Mouse (Mus musculus) G1E (cell line): ENCODE results near the gene Pop7. TPM values are rescaled to one million over a fixed set of nuclear protein-coding genes. Genes with fewer than 3 reads are reported as not detected.

ENCODE experiments used
- ATAC-seq: 2 replicates; pipeline ENCODE4 v1.8.0; 2016; ENCODE audit warnings: mild to moderate bottlenecking; ENCODE audit not compliant: insufficient number of reproducible peaks, poor library complexity, low FRiP score, severe bottlenecking; ENCODE audit errors: extremely low read depth
- DNase-seq: peaks from one replicate; pipeline ENCODE4 v3.0.0; 2012; ENCODE audit warnings: low spot score
- H3K27me3 ChIP-seq: 2 replicates; pipeline ENCODE4 v1.6.1; 2012; ENCODE audit warnings: mild to moderate bottlenecking, low read length, inconsistent platforms; ENCODE audit not compliant: insufficient read depth
- H3K36me3 ChIP-seq: replicated peaks from 2 replicates; pipeline ENCODE3; 2012; ENCODE audit warnings: mild to moderate bottlenecking, inconsistent platforms
- H3K4me1 ChIP-seq: 2 replicates; pipeline ENCODE4 v1.6.1; 2012; ENCODE audit warnings: low read depth, low read length, inconsistent platforms, mixed read lengths; ENCODE audit not compliant: insufficient read depth
- H3K4me3 ChIP-seq: 2 replicates; pipeline ENCODE4 v1.5.1; 2012; ENCODE audit warnings: low read depth, mild to moderate bottlenecking, inconsistent platforms, low read length, moderate library complexity, mixed read lengths
- H3K9me3 ChIP-seq: replicated peaks from 2 replicates; pipeline ENCODE4 v1.6.1; 2012; ENCODE audit warnings: inconsistent platforms
- CTCF ChIP-seq: IDR thresholded peaks from 2 replicates; pipeline ENCODE4 v1.5.1; 2012; ENCODE audit warnings: low read depth, low read length, inconsistent platforms, mixed read lengths
- GATA1 ChIP-seq: IDR thresholded peaks from 2 replicates; pipeline ENCODE4 v1.6.1; 2012; ENCODE audit warnings: borderline replicate concordance, low read length, inconsistent platforms, mixed read lengths
- GATA2 ChIP-seq: IDR thresholded peaks from 2 replicates; pipeline ENCODE4 v1.6.1; 2012; ENCODE audit warnings: low read depth, low read length, inconsistent platforms, borderline replicate concordance
- POLR2AphosphoS5 ChIP-seq: IDR thresholded peaks from 2 replicates; pipeline ENCODE4 v1.6.1; 2012; ENCODE audit warnings: low read depth, low read length, inconsistent platforms; ENCODE audit not compliant: insufficient replicate concordance
- TAL1 ChIP-seq: conservative IDR thresholded peaks from 2 replicates; pipeline ENCODE4 v1.6.1; 2012; ENCODE audit warnings: low read depth, low read length, inconsistent platforms, mixed read lengths
- polyA plus RNA-seq: library from polyadenylated mRNA; stranded (reverse); fragments of >175 nt; gene quantifications from 2 replicates; pipeline ENCODE4 v1.2.3, GENCODE M21; 2012
- total RNA-seq, 2 experiments: library from RNA; stranded (forward) in 1 of 2; stranded (reverse) in 1 of 2; fragments of 200-1000 nt in 1 of 2; fragments of >200 nt in 1 of 2; fragmentation: Nextera tagmentation in 1 of 2; gene quantifications; 2 replicates each; pipeline ENCODE4 v1.2.3; 2014 to 2017

The Pop7 gene
- total and polyA plus RNA-seq, 3 experiments: 9.0 to 55.7 (median 29.3) TPM

GRCm38 (mm10) chr5:137474351-137474750, 28.0 kb downstream of the Pop7 start:
- ATAC-seq (no peak), DNase-seq (no peak)
- no peak overlapping the region for H3K4me3 ChIP-seq
- no peaks in the 10 kb centered on the region for H3K4me1 ChIP-seq
- TF ChIP-seq CTCF (no peak), GATA1 (no peak), POLR2AphosphoS5 (no peak), GATA2 (no peak), TAL1 (no peak)
- H3K9me3 ChIP-seq: no peaks in the 10 kb centered on the region
- no peaks in the 10 kb centered on the region for H3K36me3 ChIP-seq
- H3K27me3 ChIP-seq: peaks cover 55% of the 10 kb centered on the region

- no peak for TF ChIP-seq GATA1
- no peak for TF ChIP-seq CTCF
- TF ChIP-seq GATA2: no peak
- TF ChIP-seq POLR2AphosphoS5: no peak
- no peak for TF ChIP-seq TAL1
- Histone ChIP-seq H3K9me3 (no peaks in the 10 kb centered on the region), H3K27me3 (peaks cover 51% of the 10 kb centered on the region), H3K36me3 (no peaks in the 10 kb centered on the region), H3K4me1 (no peaks in the 10 kb centered on the region), H3K4me3 (no peak overlapping the region)
- DNase-seq (no peak), ATAC-seq (no peak)
Measured at GRCm38 (mm10) chr5:137472252-137472904, 29.9 kb downstream of the Pop7 start.

DNA sequence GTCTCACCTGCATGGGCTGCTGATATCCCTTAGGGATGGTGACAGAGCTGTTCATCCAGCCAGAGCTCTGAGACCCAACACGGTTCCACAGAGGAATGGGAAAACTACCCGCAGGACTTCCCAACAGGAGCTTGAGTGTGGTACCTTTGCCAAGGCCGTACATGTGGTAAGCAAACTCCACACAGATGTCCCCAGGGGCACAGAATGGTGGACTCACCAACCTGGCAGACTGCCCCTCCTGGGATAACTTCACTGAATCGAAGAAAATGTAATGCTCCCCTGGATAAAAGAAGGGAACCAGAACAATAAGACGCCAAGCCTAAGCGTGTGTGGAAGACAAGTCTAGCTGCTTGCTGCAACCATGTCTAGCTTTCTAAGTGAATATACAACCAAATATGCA, 35.4 kb downstream of the Pop7 start:
- ATAC-seq: no peak
- TF ChIP-seq GATA2: no peak
- Histone ChIP-seq H3K4me1 (no peaks in the 10 kb centered on the region), H3K27me3 (peaks cover 31% of the 10 kb centered on the region), H3K4me3 (no peak overlapping the region), H3K9me3 (no peaks in the 10 kb centered on the region), H3K36me3 (no peaks in the 10 kb centered on the region)
- no peak for DNase-seq

DNA sequence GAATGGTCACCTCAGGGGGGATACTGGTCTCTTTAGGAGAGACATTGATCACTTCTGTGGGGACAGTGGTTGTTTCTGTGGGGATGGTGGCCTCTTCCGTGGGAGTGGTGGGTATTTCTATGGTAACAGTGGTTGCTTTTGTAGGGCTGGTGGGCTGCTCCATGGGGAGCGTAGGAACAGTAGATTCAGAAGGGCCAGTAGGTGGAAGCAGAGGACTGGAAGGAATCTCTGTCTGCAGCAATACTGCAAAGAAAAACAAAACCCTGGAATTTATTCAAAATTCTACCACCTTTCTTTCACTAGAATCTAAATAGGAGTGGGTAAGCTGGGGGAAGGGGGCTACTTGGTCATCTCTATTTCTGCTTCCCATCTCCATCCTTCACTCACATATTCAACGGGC, 37.3 kb downstream of the Pop7 start:
- ATAC-seq (no peak), DNase-seq (no peak)
- Histone ChIP-seq H3K4me1 (no peaks in the 10 kb centered on the region), H3K36me3 (no peaks in the 10 kb centered on the region), H3K27me3 (peaks cover 16% of the 10 kb centered on the region; the same call in 1 of the 2 replicates), H3K9me3 (no peaks in the 10 kb centered on the region), H3K4me3 (no peak overlapping the region)
- TF ChIP-seq TAL1 (no peak), POLR2AphosphoS5 (no peak), GATA2 (no peak), GATA1 (no peak), CTCF (no peak)

GRCm38 (mm10) chr5:137455866-137456591, 46.3 kb downstream of the Pop7 start:
- Histone ChIP-seq H3K9me3 (no peaks in the 10 kb centered on the region), H3K4me1 (no peaks in the 10 kb centered on the region), H3K27me3 (peaks cover 8% of the 10 kb centered on the region; the same call in 1 of the 2 replicates), H3K36me3 (no peaks in the 10 kb centered on the region), H3K4me3 (no peak overlapping the region)
- TF ChIP-seq GATA2 (no peak), POLR2AphosphoS5 (no peak), TAL1 (no peak), GATA1 (no peak), CTCF (no peak)
- ATAC-seq: no peak
- no peak for DNase-seq

- no peaks in the 10 kb centered on the region for H3K9me3 ChIP-seq
- peaks cover 8% of the 10 kb centered on the region; the same call in 1 of the 2 replicates for H3K27me3 ChIP-seq
- H3K4me1 ChIP-seq: no peaks in the 10 kb centered on the region
- TF ChIP-seq GATA1: no peak
- TF ChIP-seq TAL1: no peak
- no peak for TF ChIP-seq POLR2AphosphoS5
- no peak for TF ChIP-seq CTCF
- TF ChIP-seq GATA2: no peak
- H3K4me3 ChIP-seq: no peak overlapping the region
- no peak for DNase-seq
- no peaks in the 10 kb centered on the region for H3K36me3 ChIP-seq
- ATAC-seq: no peak
Measured at GRCm38 (mm10) chr5:137455206-137455605, 47.1 kb downstream of the Pop7 start.

Other genes with a start within 250 kb of the Pop7 start
Only the 20 nearest of the 22 such genes appear.
- 62.7 and 168 TPM in 2 replicates for gene Ache, start 215.0 kb downstream of the Pop7 start, total RNA-seq (2014; fragmentation: Nextera tagmentation)
- 7.4 and 7.8 TPM in 2 replicates for gene Ache, start 215.0 kb downstream of the Pop7 start, total RNA-seq (2017)
- 36.5 and 46.4 TPM in 2 replicates for gene Ache, start 215.0 kb downstream of the Pop7 start, polyA plus RNA-seq
- 17.9 and 24.7 TPM in 2 replicates for gene Ufsp1, start 207.9 kb downstream of the Pop7 start, total RNA-seq (2014; fragmentation: Nextera tagmentation)
- gene Ufsp1, start 207.9 kb downstream of the Pop7 start, total RNA-seq (2017): 11.7 and 13.8 TPM in 2 replicates
- gene Ufsp1, start 207.9 kb downstream of the Pop7 start, polyA plus RNA-seq: 29.7 and 29.9 TPM in 2 replicates
- gene Srrt, start 194.8 kb downstream of the Pop7 start, total RNA-seq (2014; fragmentation: Nextera tagmentation): 167 and 243 TPM in 2 replicates
- gene Srrt, start 194.8 kb downstream of the Pop7 start, total RNA-seq (2017): 185 and 189 TPM in 2 replicates
- gene Srrt, start 194.8 kb downstream of the Pop7 start, polyA plus RNA-seq: 329 and 331 TPM in 2 replicates
- gene Trip6, start 188.1 kb downstream of the Pop7 start, total RNA-seq (2014; fragmentation: Nextera tagmentation): 21.7 and 25.5 TPM in 2 replicates
- 4.6 and 8.8 TPM in 2 replicates for gene Trip6, start 188.1 kb downstream of the Pop7 start, total RNA-seq (2017)
- 57.8 and 77.7 TPM in 2 replicates for gene Trip6, start 188.1 kb downstream of the Pop7 start, polyA plus RNA-seq
- 5.9 and 8.1 TPM in 2 replicates for gene Slc12a9, start 168.9 kb downstream of the Pop7 start, total RNA-seq (2014; fragmentation: Nextera tagmentation)
- 2.3 and 3.1 TPM in 2 replicates for gene Slc12a9, start 168.9 kb downstream of the Pop7 start, total RNA-seq (2017)
- gene Slc12a9, start 168.9 kb downstream of the Pop7 start, polyA plus RNA-seq: 4.1 and 5.3 TPM in 2 replicates
- gene Ephb4, start 152.4 kb downstream of the Pop7 start, total RNA-seq (2014; fragmentation: Nextera tagmentation): not detected in 2 replicates
- under 0.01 and 0.05 TPM in 2 replicates for gene Ephb4, start 152.4 kb downstream of the Pop7 start, total RNA-seq (2017)
- 0.07 TPM in 2 replicates for gene Ephb4, start 152.4 kb downstream of the Pop7 start, polyA plus RNA-seq
- not detected in 2 replicates for gene Zan, start 25.5 kb downstream of the Pop7 start, total RNA-seq (2014; fragmentation: Nextera tagmentation)
- gene Zan, start 25.5 kb downstream of the Pop7 start, total RNA-seq (2017): 0.12 and 0.22 TPM in 2 replicates
- gene Zan, start 25.5 kb downstream of the Pop7 start, polyA plus RNA-seq: 0.02 TPM in 1 of 2 replicates, not detected in the other
- 23.2 and 30.3 TPM in 2 replicates for gene Gigyf1, start 16.0 kb upstream of the Pop7 start, total RNA-seq (2014; fragmentation: Nextera tagmentation)
- gene Gigyf1, start 16.0 kb upstream of the Pop7 start, total RNA-seq (2017): 6.8 and 7.0 TPM in 2 replicates
- gene Gigyf1, start 16.0 kb upstream of the Pop7 start, polyA plus RNA-seq: 49.0 and 50.4 TPM in 2 replicates
- not detected in 2 replicates for gene Epo, start 30.7 kb upstream of the Pop7 start, total RNA-seq (2014; fragmentation: Nextera tagmentation)
- gene Epo, start 30.7 kb upstream of the Pop7 start, total RNA-seq (2017): not detected in 2 replicates
- not detected in 2 replicates for gene Epo, start 30.7 kb upstream of the Pop7 start, polyA plus RNA-seq
- 229 and 302 TPM in 2 replicates for gene Gnb2, start 31.0 kb upstream of the Pop7 start, total RNA-seq (2014; fragmentation: Nextera tagmentation)
- 255 and 347 TPM in 2 replicates for gene Gnb2, start 31.0 kb upstream of the Pop7 start, total RNA-seq (2017)
- 501 and 571 TPM in 2 replicates for gene Gnb2, start 31.0 kb upstream of the Pop7 start, polyA plus RNA-seq
- gene Actl6b, start 51.0 kb upstream of the Pop7 start, total RNA-seq (2014; fragmentation: Nextera tagmentation): not detected in 2 replicates
- gene Actl6b, start 51.0 kb upstream of the Pop7 start, total RNA-seq (2017): 0.11 TPM in 1 of 2 replicates, not detected in the other
- gene Actl6b, start 51.0 kb upstream of the Pop7 start, polyA plus RNA-seq: not detected in 2 replicates
- gene Tfr2, start 67.3 kb upstream of the Pop7 start, total RNA-seq (2014; fragmentation: Nextera tagmentation): 193 and 194 TPM in 2 replicates
- gene Tfr2, start 67.3 kb upstream of the Pop7 start, total RNA-seq (2017): 52.6 and 67.3 TPM in 2 replicates
- gene Tfr2, start 67.3 kb upstream of the Pop7 start, polyA plus RNA-seq: 87.3 and 117 TPM in 2 replicates
- 58.9 and 61.2 TPM in 2 replicates for gene Mospd3, start 98.5 kb upstream of the Pop7 start, total RNA-seq (2014; fragmentation: Nextera tagmentation)
- gene Mospd3, start 98.5 kb upstream of the Pop7 start, total RNA-seq (2017): 3.8 and 5.4 TPM in 2 replicates
- 316 and 504 TPM in 2 replicates for gene Mospd3, start 98.5 kb upstream of the Pop7 start, polyA plus RNA-seq
- gene Pcolce, start 111.3 kb upstream of the Pop7 start, total RNA-seq (2014; fragmentation: Nextera tagmentation): not detected in 2 replicates
- 0.16 and 0.23 TPM in 2 replicates for gene Pcolce, start 111.3 kb upstream of the Pop7 start, total RNA-seq (2017)
- 0.08 and 0.17 TPM in 2 replicates for gene Pcolce, start 111.3 kb upstream of the Pop7 start, polyA plus RNA-seq
- not detected in 2 replicates for gene Fbxo24, start 126.5 kb upstream of the Pop7 start, total RNA-seq (2014; fragmentation: Nextera tagmentation)
- 0.06 and 0.11 TPM in 2 replicates for gene Fbxo24, start 126.5 kb upstream of the Pop7 start, total RNA-seq (2017)
- gene Fbxo24, start 126.5 kb upstream of the Pop7 start, polyA plus RNA-seq: 0.05 and 0.06 TPM in 2 replicates
- gene Lrch4, start 126.6 kb upstream of the Pop7 start, total RNA-seq (2014; fragmentation: Nextera tagmentation): 92.8 and 98.9 TPM in 2 replicates
- gene Lrch4, start 126.6 kb upstream of the Pop7 start, total RNA-seq (2017): 20.6 and 23.3 TPM in 2 replicates
- gene Lrch4, start 126.6 kb upstream of the Pop7 start, polyA plus RNA-seq: 192 and 269 TPM in 2 replicates
- 27.2 and 44.5 TPM in 2 replicates for gene Gm20605, start 126.7 kb upstream of the Pop7 start, total RNA-seq (2014; fragmentation: Nextera tagmentation)
- gene Gm20605, start 126.7 kb upstream of the Pop7 start, total RNA-seq (2017): 9.5 and 11.4 TPM in 2 replicates
- 11.0 and 14.5 TPM in 2 replicates for gene Gm20605, start 126.7 kb upstream of the Pop7 start, polyA plus RNA-seq
- gene Sap25, start 138.8 kb upstream of the Pop7 start, total RNA-seq (2014; fragmentation: Nextera tagmentation): 39.2 and 56.5 TPM in 2 replicates
- gene Sap25, start 138.8 kb upstream of the Pop7 start, total RNA-seq (2017): 7.9 and 10.5 TPM in 2 replicates
- 41.8 and 58.3 TPM in 2 replicates for gene Sap25, start 138.8 kb upstream of the Pop7 start, polyA plus RNA-seq
- not detected in 2 replicates for gene Irs3, start 143.2 kb upstream of the Pop7 start, total RNA-seq (2014; fragmentation: Nextera tagmentation)
- 0.11 and 0.12 TPM in 2 replicates for gene Irs3, start 143.2 kb upstream of the Pop7 start, total RNA-seq (2017)
- not detected in 2 replicates for gene Irs3, start 143.2 kb upstream of the Pop7 start, polyA plus RNA-seq
- gene Agfg2, start 182.2 kb upstream of the Pop7 start, total RNA-seq (2014; fragmentation: Nextera tagmentation): 20.2 and 47.1 TPM in 2 replicates
- gene Agfg2, start 182.2 kb upstream of the Pop7 start, total RNA-seq (2017): 25.0 and 26.1 TPM in 2 replicates
- 102 and 115 TPM in 2 replicates for gene Agfg2, start 182.2 kb upstream of the Pop7 start, polyA plus RNA-seq